Comparison of ENCODE assay signal across 8 mouse cellular contexts in the genomic region with DNA sequence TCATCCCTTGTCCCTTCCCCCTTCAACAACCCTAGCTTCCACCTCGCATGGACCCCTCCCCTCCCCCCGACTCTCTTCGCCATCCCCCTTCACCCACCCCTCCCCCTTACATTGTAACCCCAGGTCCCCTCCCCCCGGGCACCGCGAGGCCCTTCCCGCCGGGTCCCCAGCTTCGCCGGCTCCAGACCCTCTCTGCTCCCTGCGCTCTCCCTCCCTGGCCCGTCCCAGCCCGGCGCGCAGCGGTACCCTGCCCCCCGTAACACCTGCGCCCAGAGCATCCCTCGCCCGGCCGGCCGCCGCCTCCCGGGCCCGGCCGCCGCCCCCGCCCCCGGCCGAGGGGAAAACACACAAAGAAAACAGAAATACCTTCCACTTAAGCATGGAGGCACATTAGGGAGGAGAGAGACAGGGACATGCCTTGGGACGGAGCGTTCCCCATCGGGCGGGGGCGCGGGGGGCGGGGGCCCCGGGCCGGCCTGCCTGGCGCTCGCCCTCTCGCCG. TPM values are rescaled to one million over a fixed set of nuclear protein-coding genes. Genes with fewer than 3 reads are reported as not detected.
A peak's percentile ranks its signal among the peaks of the same experiment; 100 is the strongest.
DNase-seq lines count a peak whose midpoint lies in the region; ATAC-seq and TF ChIP-seq lines count a peak whose summit lies in the region.

No protein-coding gene starts in this region.

- peak overlapping the region; percentile 97 for H3K27ac ChIP-seq in layer of hippocampus, adult 2 months
- H3K27ac ChIP-seq in cerebellum, adult 2 months (ENCODE audit: insufficient read depth, low read length) = peak overlapping the region; percentile 94
- H3K27ac ChIP-seq in forebrain, postnatal 0 days (ENCODE audit: low read depth, low read length) = peak overlapping the region; percentile 97
- H3K27ac ChIP-seq in midbrain, embryonic 12.5 days (replicated peaks) = peak overlapping the region; percentile 97

- no peak for TF ChIP-seq CTCF in layer of hippocampus, adult 2 months (conservative IDR thresholded peaks at IDR 0.05)
- TF ChIP-seq CTCF in cerebellum, adult 2 months (IDR thresholded peaks at IDR 0.05; ENCODE audit: borderline replicate concordance, insufficient read depth, low read depth, low read length) = no peak
- no peak for TF ChIP-seq CTCF in forebrain, postnatal 0 days (IDR thresholded peaks at IDR 0.05; ENCODE audit: low read depth)

- 2% methylated on average over 40 of the region's 43 CpGs for WGBS in cerebellum, adult 2 months
- 6% methylated on average over 37 of the region's 43 CpGs for WGBS in forebrain, postnatal 0 days
- WGBS in midbrain, embryonic 12.5 days = under 1% methylated on average over 38 of the region's 43 CpGs

- DNase-seq in layer of hippocampus, adult 2 months (ENCODE audit: low spot score in 2 of 2) = peak in 1 of 2 experiments; percentile 13
- no peak for DNase-seq in layer of hippocampus, adult 9-11 months
- DNase-seq in cerebellum, adult 2 months = peak in 1 of 2 experiments; percentile 41
- DNase-seq in forebrain, postnatal 0 days = no peak
- no peak for DNase-seq in adrenal gland, adult (ENCODE audit: inconsistent age in 2 of 2, low spot score in 1 of 2)

- peak overlapping the region; percentile 95 for H3K9ac ChIP-seq in forebrain, postnatal 0 days
- H3K9ac ChIP-seq in midbrain, embryonic 12.5 days (replicated peaks) = peak overlapping the region; percentile 90

- no peaks in the 10 kb centered on the region for H3K36me3 ChIP-seq in forebrain, postnatal 0 days (ENCODE audit: insufficient read depth)
- no peaks in the 10 kb centered on the region for H3K36me3 ChIP-seq in midbrain, embryonic 12.5 days

- peak overlapping the region; percentile 91 for H3K4me2 ChIP-seq in forebrain, postnatal 0 days (ENCODE audit: low read depth)
- peak overlapping the region; percentile 85 for H3K4me2 ChIP-seq in midbrain, embryonic 12.5 days (replicated peaks)

- ATAC-seq in forebrain, postnatal 0 days = peak; percentile 12
- peak; percentile 42 for ATAC-seq in midbrain, embryonic 12.5 days (ENCODE audit: low FRiP score, low read depth)
- no peak for ATAC-seq in monocyte, adult 5-6 weeks (replicated peaks; ENCODE audit: insufficient number of reproducible peaks, low FRiP score, low TSS enrichment, poor library complexity, severe bottlenecking)
- no peak for ATAC-seq in frontal cortex, adult (ENCODE audit: low TSS enrichment)

- H3K9me3 ChIP-seq in forebrain, postnatal 0 days (ENCODE audit: low read length) = no peaks in the 10 kb centered on the region
- no peaks in the 10 kb centered on the region for H3K9me3 ChIP-seq in midbrain, embryonic 12.5 days

- no peak for TF ChIP-seq POLR2A in cerebellum, adult 2 months (IDR thresholded peaks at IDR 0.05; ENCODE audit: borderline replicate concordance, insufficient read depth, low read length)

- H3K27me3 ChIP-seq in cerebellum, adult 2 months (ENCODE audit: control insufficient read depth, insufficient read depth, low read length) = no peaks in the 10 kb centered on the region
- no peaks in the 10 kb centered on the region for H3K27me3 ChIP-seq in forebrain, postnatal 0 days (ENCODE audit: insufficient read depth, low read length)
- H3K27me3 ChIP-seq in midbrain, embryonic 12.5 days = peaks cover 73% of the 10 kb centered on the region

- H3K4me3 ChIP-seq in layer of hippocampus, adult 2 months = peak overlapping the region; percentile 59
- H3K4me3 ChIP-seq in cerebellum, adult 2 months (replicated peaks; ENCODE audit: insufficient read depth, low read depth, low read length) = peak overlapping the region; percentile 98
- peak overlapping the region; percentile 77 for H3K4me3 ChIP-seq in forebrain, postnatal 0 days (ENCODE audit: low read depth, low read length)
- peak overlapping the region; percentile 79 for H3K4me3 ChIP-seq in midbrain, embryonic 12.5 days

- peaks cover 31% of the 10 kb centered on the region for H3K4me1 ChIP-seq in cerebellum, adult 2 months (ENCODE audit: control insufficient read depth, insufficient read depth, low read length)
- H3K4me1 ChIP-seq in forebrain, postnatal 0 days (ENCODE audit: insufficient read depth) = peaks cover 30% of the 10 kb centered on the region
- H3K4me1 ChIP-seq in midbrain, embryonic 12.5 days = peaks cover 69% of the 10 kb centered on the region

RNA-seq across cellular contexts. Expression of gene Srcin1, which starts 1.4 kb away (rescaled TPM):
- total RNA-seq in layer of hippocampus, adult 2 months (2021) = 100 to 1,000 TPM; 226 to 232 TPM
- polyA plus RNA-seq in cerebellum, adult 2 months (2012; rRNA removed) = 127 and 142 TPM in 2 replicates
- total RNA-seq in forebrain, postnatal 0 days (2014; rRNA removed) = 50.1 and 70.7 TPM in 2 replicates
- 8.9 and 12.0 TPM in 2 replicates for polyA plus RNA-seq in forebrain, postnatal 0 days (2015; fragmentation: Nextera tagmentation; extraction: Ambion mirVana)
- 6.5 and 7.3 TPM in 2 replicates for polyA plus RNA-seq in midbrain, embryonic 12.5 days (2016; fragmentation: Nextera tagmentation; extraction: Ambion mirVana)
- total RNA-seq in monocyte, adult 5-6 weeks (2017) = 0.10 to 0.58 TPM (median 0.21 TPM) in 3 replicates

RNA-seq across cellular contexts. Expression of gene Epop, which starts 54.9 kb away (rescaled TPM):
- total RNA-seq in layer of hippocampus, adult 2 months (2021) = 10 to 100 TPM; 34.1 to 35.1 TPM
- 4.1 and 5.4 TPM in 2 replicates for polyA plus RNA-seq in cerebellum, adult 2 months (2012; rRNA removed)
- total RNA-seq in forebrain, postnatal 0 days (2014; rRNA removed) = 5.0 and 6.8 TPM in 2 replicates
- polyA plus RNA-seq in forebrain, postnatal 0 days (2015; fragmentation: Nextera tagmentation; extraction: Ambion mirVana) = 3.6 and 4.1 TPM in 2 replicates
- 14.2 and 16.2 TPM in 2 replicates for polyA plus RNA-seq in midbrain, embryonic 12.5 days (2016; fragmentation: Nextera tagmentation; extraction: Ambion mirVana)
- total RNA-seq in monocyte, adult 5-6 weeks (2017) = 0.75 to 1.8 TPM (median 0.95 TPM) in 3 replicates

Comparison
In these comparisons a context has a peak if more than half of its experiments do, and no peak if none do; other contexts are left out.
1. ATAC-seq: peak in forebrain, postnatal 0 days (single experiment) and midbrain, embryonic 12.5 days (single experiment); none in monocyte, adult 5-6 weeks (single experiment) and frontal cortex, adult (single experiment).
2. RNA of gene Srcin1, which starts 1.4 kb away (total RNA-seq): 226 to 232 TPM in layer of hippocampus, adult 2 months and 50.1 to 70.7 TPM in forebrain, postnatal 0 days; 0.10 to 0.58 TPM in monocyte, adult 5-6 weeks; every median in the first group is over 10 times any median in the second.
3. Peak in every context shown above with its lines, with median percentiles within 50 percentile points of each other: H3K27ac ChIP-seq and H3K4me3 ChIP-seq.